Mouse (Mus musculus) bone marrow macrophage, adult 2 months (primary cell): ENCODE results near the gene Sept9.

Experiments
- CTCF ChIP-seq: IDR thresholded peaks from 2 replicates; pipeline ENCODE4 v1.5.1; 2012; ENCODE audit warnings: low read depth, mild to moderate bottlenecking, low read length, moderate library complexity
- POLR2A ChIP-seq: IDR thresholded peaks from 2 replicates; pipeline ENCODE4 v1.6.1; 2012; ENCODE audit warnings: mild to moderate bottlenecking, low read depth, low read length, borderline replicate concordance

- TF ChIP-seq CTCF (no peak), POLR2A (no peak)
Observed at GRCm38 (mm10) chr11:117327633-117328032, 128.2 kb downstream of the Sept9 start.
